Mouse (Mus musculus) liver, adult 2 months (tissue): Measurements from ENCODE around the gene Tbx18.

Source experiments
- CTCF ChIP-seq: fragments of 200-500 bp; IDR thresholded peaks from 2 replicates; pipeline ENCODE4 v1.5.1; 2011; ENCODE audit warnings: low read depth, low read length, control low read depth
- POLR2A ChIP-seq: fragments of 200-500 bp; IDR thresholded peaks from 2 replicates; pipeline ENCODE4 v1.6.1; 2011; ENCODE audit warnings: low read length, control low read depth; ENCODE audit not compliant: insufficient read depth; ENCODE audit errors: extremely low read depth

- TF ChIP-seq CTCF (no peak), POLR2A (no peak)
Measured at GRCm38 (mm10) chr9:87733732-87734131, 2.7 kb upstream of the Tbx18 start.
